ENCODE assay signal across 14 mouse cellular contexts in the genomic region with DNA sequence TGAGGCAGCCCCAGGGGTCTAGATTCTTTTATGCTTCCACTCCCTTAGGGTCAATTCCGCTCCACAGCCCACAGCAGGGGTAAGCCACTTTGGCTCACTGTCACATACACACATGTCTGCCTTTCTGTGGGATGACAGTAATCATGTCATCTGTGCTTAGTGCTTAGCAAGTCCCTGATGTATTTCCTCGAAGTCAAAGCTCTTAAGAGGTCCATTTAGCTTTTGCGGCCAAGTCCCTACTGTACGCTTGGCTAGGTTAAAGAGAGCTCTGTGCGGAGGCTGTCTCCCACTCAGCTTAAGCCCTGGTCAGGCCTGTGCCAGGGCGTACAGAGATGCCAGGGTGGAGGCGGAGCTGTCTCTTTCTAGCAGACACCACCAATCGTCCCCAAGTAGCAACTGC. TPM values are rescaled to one million over a fixed set of nuclear protein-coding genes. Genes with fewer than 3 reads are reported as not detected.
DNase-seq lines count a peak whose midpoint lies in the region; ATAC-seq lines count a peak whose summit lies in the region.
"Had no signal": no experiment of that assay in that cellular context is flagged by ENCODE, and none has a peak within 500 bp of the region (broad histone marks: within the 10 kb centered on the region; RNA-seq: fewer than 3 reads in every experiment).

No protein-coding gene starts in this region.

- DNase-seq in midbrain, embryonic 11.5 days (ENCODE audit: low spot score, missing footprints), result no peak
- DNase-seq in cerebellum, adult 9-10 months, result peak; percentile 41
- no peak for DNase-seq in hindbrain, embryonic 14.5 days (ENCODE audit: low spot score)
- peak; percentile 79 for DNase-seq in retina, postnatal 1 day
- no peak for DNase-seq in kidney, adult 9 months
- DNase-seq in spleen, adult 12 weeks (ENCODE audit: low spot score), result no peak
- no peak for DNase-seq in kidney, postnatal 36 days
- DNase-seq: heart, postnatal 36 days; kidney, adult 2 months; liver, postnatal 0 days had no signal

- H3K9me3 ChIP-seq in midbrain, embryonic 13.5 days, result no peaks in the 10 kb centered on the region
- H3K9me3 ChIP-seq in midbrain, embryonic 11.5 days (ENCODE audit: control insufficient read depth, low read length), result no peaks in the 10 kb centered on the region
- no peaks in the 10 kb centered on the region for H3K9me3 ChIP-seq in hindbrain, embryonic 14.5 days (ENCODE audit: control insufficient read depth, low read length)
- H3K9me3 ChIP-seq: heart, embryonic 10.5 days; limb, embryonic 12.5 days had no signal

- ATAC-seq in midbrain, embryonic 13.5 days, result peak; percentile 56; the same call in 1 of the 2 replicates
- ATAC-seq in midbrain, embryonic 11.5 days (ENCODE audit: low FRiP score), result no peak
- peak; percentile 64; the same call in 1 of the 2 replicates for ATAC-seq in hindbrain, embryonic 14.5 days (ENCODE audit: low FRiP score)
- ATAC-seq: liver, postnatal 0 days had no signal

- no peak overlapping the region for H3K4me2 ChIP-seq in midbrain, embryonic 13.5 days (replicated peaks)
- no peak overlapping the region for H3K4me2 ChIP-seq in midbrain, embryonic 11.5 days
- H3K4me2 ChIP-seq in hindbrain, embryonic 14.5 days (replicated peaks), result no peak overlapping the region
- H3K4me2 ChIP-seq: limb, embryonic 12.5 days had no signal

- peaks cover 10% of the 10 kb centered on the region; the same call in 1 of the 2 replicates for H3K4me1 ChIP-seq in midbrain, embryonic 13.5 days (replicated peaks)
- no peaks in the 10 kb centered on the region for H3K4me1 ChIP-seq in midbrain, embryonic 11.5 days (ENCODE audit: control insufficient read depth, insufficient read depth, low read length)
- H3K4me1 ChIP-seq in hindbrain, embryonic 14.5 days (replicated peaks; ENCODE audit: control insufficient read depth, insufficient read depth, low read length), result no peaks in the 10 kb centered on the region

- H3K27ac ChIP-seq in midbrain, embryonic 13.5 days, result no peak overlapping the region
- H3K27ac ChIP-seq in midbrain, embryonic 11.5 days (ENCODE audit: low read depth, low read length), result no peak overlapping the region
- H3K27ac ChIP-seq in hindbrain, embryonic 14.5 days, result no peak overlapping the region
- H3K27ac ChIP-seq: heart, embryonic 10.5 days; limb, embryonic 12.5 days; macrophage had no signal

- no peaks in the 10 kb centered on the region for H3K36me3 ChIP-seq in midbrain, embryonic 13.5 days
- H3K36me3 ChIP-seq in midbrain, embryonic 11.5 days (ENCODE audit: control insufficient read depth, insufficient read depth, low read length), result no peaks in the 10 kb centered on the region
- H3K36me3 ChIP-seq in hindbrain, embryonic 14.5 days (replicated peaks; ENCODE audit: control insufficient read depth, insufficient read depth), result no peaks in the 10 kb centered on the region
- H3K36me3 ChIP-seq: limb, embryonic 12.5 days had no signal

- no peak overlapping the region for H3K4me3 ChIP-seq in midbrain, embryonic 13.5 days (replicated peaks)
- H3K4me3 ChIP-seq in midbrain, embryonic 11.5 days (ENCODE audit: low read depth, low read length), result no peak overlapping the region
- no peak overlapping the region for H3K4me3 ChIP-seq in hindbrain, embryonic 14.5 days (replicated peaks; ENCODE audit: low read length)
- H3K4me3 ChIP-seq: heart, embryonic 10.5 days; limb, embryonic 12.5 days had no signal

- no peak overlapping the region for H3K9ac ChIP-seq in midbrain, embryonic 13.5 days (replicated peaks)
- H3K9ac ChIP-seq in midbrain, embryonic 11.5 days (ENCODE audit: low read length), result no peak overlapping the region
- H3K9ac ChIP-seq in hindbrain, embryonic 14.5 days, result no peak overlapping the region
- H3K9ac ChIP-seq: limb, embryonic 12.5 days; liver, postnatal 0 days had no signal

- no peaks in the 10 kb centered on the region for H3K27me3 ChIP-seq in midbrain, embryonic 13.5 days
- H3K27me3 ChIP-seq in midbrain, embryonic 11.5 days (ENCODE audit: control insufficient read depth, insufficient read depth, low read length), result no peaks in the 10 kb centered on the region
- no peaks in the 10 kb centered on the region for H3K27me3 ChIP-seq in hindbrain, embryonic 14.5 days (ENCODE audit: control insufficient read depth, insufficient read depth, low read length)
- H3K27me3 ChIP-seq: limb, embryonic 12.5 days had no signal

- WGBS in midbrain, embryonic 13.5 days, result 68% methylated on average over 8 of the region's 8 CpGs
- WGBS in midbrain, embryonic 11.5 days, result 81% methylated on average over 8 of the region's 8 CpGs
- 64% methylated on average over 8 of the region's 8 CpGs for WGBS in hindbrain, embryonic 14.5 days

RNA-seq across cellular contexts. Expression of gene Npffr1, which starts 45.2 kb away (rescaled TPM):
- 0.81 and 0.87 TPM in 2 replicates for polyA plus RNA-seq in midbrain, embryonic 13.5 days (2015; fragmentation: Nextera tagmentation; extraction: Ambion mirVana)
- 0.06 TPM in 1 of 2 replicates, not detected in the other for polyA plus RNA-seq in midbrain, embryonic 11.5 days (2014; fragmentation: Nextera tagmentation; extraction: Ambion mirVana)
- 0.96 and 1.2 TPM in 2 replicates for polyA plus RNA-seq in hindbrain, embryonic 14.5 days (2014; fragmentation: Nextera tagmentation; extraction: Ambion mirVana)
- polyA plus RNA-seq: liver, postnatal 0 days; macrophage had no signal

Comparison
In these comparisons a context has a peak if more than half of its experiments do, and no peak if none do; other contexts are left out.
1. DNase-seq: peak in cerebellum, adult 9-10 months (single experiment) and retina, postnatal 1 day (single experiment); none in midbrain, embryonic 11.5 days (single experiment), hindbrain, embryonic 14.5 days (single experiment), kidney, adult 9 months (single experiment), spleen, adult 12 weeks (single experiment) and kidney, postnatal 36 days (0 of 2).